Mouse (Mus musculus) spleen, postnatal 0 days (tissue): ENCODE data around the gene Olfr495. TPM values are rescaled to one million over a fixed set of nuclear protein-coding genes. Genes with fewer than 3 reads are reported as not detected.

Source experiments
- polyA plus RNA-seq: library from polyadenylated mRNA; unstranded; fragments of >200 nt; fragmentation: Nextera tagmentation; extraction: Ambion mirVana; gene quantifications from 2 replicates; pipeline ENCODE4 v1.2.1, GENCODE M21; 2015

Olfr495 gene
- not detected in 2 replicates for polyA plus RNA-seq

DNA sequence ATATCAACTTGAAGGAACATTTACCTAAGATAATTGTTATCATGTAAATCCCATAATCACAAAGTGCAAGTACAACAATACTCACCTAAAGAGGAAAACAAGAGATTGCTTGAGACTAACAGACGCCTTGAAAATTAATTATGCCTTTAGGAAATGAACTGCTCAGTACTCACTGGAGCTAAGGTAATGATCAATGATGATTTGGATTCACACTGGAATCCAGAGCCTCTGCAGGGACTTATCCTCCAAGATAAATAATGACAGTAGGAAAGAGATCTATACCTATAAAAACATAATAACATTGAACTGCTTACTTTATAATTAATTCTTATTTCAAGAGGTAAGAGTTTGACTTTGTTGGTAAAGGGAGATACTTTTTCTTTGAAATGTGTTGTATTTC, at the start of gene Olfr495:
TSS of gene Olfr495 (plus strand) at position 301 of the 400 bp plus-strand sequence.

GRCm38 (mm10) chr7:108346879-108347278, 46.1 kb upstream of the Olfr495 start, which contains the start of gene Olfr493:
Gene Olfr493 (minus strand): TSS chr7:108346979.

DNA sequence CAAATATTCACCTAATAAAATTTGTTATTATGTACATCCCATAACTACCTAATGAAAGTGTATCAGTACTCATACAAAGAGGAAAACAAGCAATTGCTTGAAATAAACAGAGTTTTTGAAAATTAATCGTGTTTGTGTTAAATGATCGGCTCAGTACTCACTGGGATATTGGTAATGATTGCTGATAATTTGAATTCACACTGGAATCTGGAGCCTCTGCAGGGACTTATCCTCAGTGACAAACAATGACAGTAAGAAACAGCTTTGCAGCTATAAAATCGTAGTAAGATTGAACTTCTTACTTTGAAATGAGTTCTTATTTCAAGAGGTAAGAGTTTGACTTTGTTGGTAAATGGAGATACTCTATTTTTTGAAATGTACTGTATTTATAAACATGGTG, 27.9 kb upstream of the Olfr495 start, which contains the start of gene Olfr494:
TSS of gene Olfr494 (plus strand) at position 301 of the 400 bp plus-strand sequence.

GRCm38 (mm10) chr7:108420121-108420520, 27.2 kb downstream of the Olfr495 start, which contains the start of gene Olfr497:
Gene Olfr497 (plus strand): TSS chr7:108420421.

Other genes with a start within 250 kb of the Olfr495 start
- gene Olfr485, start 233.3 kb upstream of the Olfr495 start, polyA plus RNA-seq: not detected in 2 replicates
- gene Olfr486, start 220.4 kb upstream of the Olfr495 start, polyA plus RNA-seq: not detected in 2 replicates
- not detected in 2 replicates for gene Olfr487, start 178.5 kb upstream of the Olfr495 start, polyA plus RNA-seq
- not detected in 2 replicates for gene Olfr488, start 134.8 kb upstream of the Olfr495 start, polyA plus RNA-seq
- gene Olfr490, start 104.2 kb upstream of the Olfr495 start, polyA plus RNA-seq: not detected in 2 replicates
- gene Olfr491, start 79.7 kb upstream of the Olfr495 start, polyA plus RNA-seq: not detected in 2 replicates
- not detected in 2 replicates for gene Olfr492, start 69.5 kb upstream of the Olfr495 start, polyA plus RNA-seq
- gene Olfr493, start 46.2 kb upstream of the Olfr495 start, polyA plus RNA-seq: not detected in 2 replicates
- not detected in 2 replicates for gene Olfr494, start 27.8 kb upstream of the Olfr495 start, polyA plus RNA-seq
- gene Olfr497, start 27.3 kb downstream of the Olfr495 start, polyA plus RNA-seq: not detected in 2 replicates
- gene Olfr498, start 72.2 kb downstream of the Olfr495 start, polyA plus RNA-seq: not detected in 2 replicates
- not detected in 2 replicates for gene Olfr502, start 131.9 kb downstream of the Olfr495 start, polyA plus RNA-seq
- not detected in 2 replicates for gene Olfr503, start 151.4 kb downstream of the Olfr495 start, polyA plus RNA-seq
- gene Olfr504, start 172.6 kb downstream of the Olfr495 start, polyA plus RNA-seq: not detected in 2 replicates
- gene Olfr506, start 217.6 kb downstream of the Olfr495 start, polyA plus RNA-seq: not detected in 2 replicates
- gene Olfr507, start 228.6 kb downstream of the Olfr495 start, polyA plus RNA-seq: not detected in 2 replicates
- not detected in 2 replicates for gene Olfr508, start 236.8 kb downstream of the Olfr495 start, polyA plus RNA-seq